ENCODE assay signal across 27 mouse cellular contexts in genomic region chr6:88830112-88830702, GRCm38 (mm10). TPM values are rescaled to one million over a fixed set of nuclear protein-coding genes. Genes with fewer than 3 reads are reported as not detected.
DNase-seq lines count a peak whose midpoint lies in the region; ATAC-seq and TF ChIP-seq lines count a peak whose summit lies in the region.
"Had no signal": no experiment of that assay in that cellular context is flagged by ENCODE, and none has a peak within 500 bp of the region (broad histone marks: within the 10 kb centered on the region; RNA-seq: fewer than 3 reads in every experiment).

No protein-coding gene starts in this region.

- no peaks in the 10 kb centered on the region for H3K36me3 ChIP-seq in kidney, adult 2 months (ENCODE audit: control insufficient read depth, insufficient read depth, low read length)
- no peaks in the 10 kb centered on the region for H3K36me3 ChIP-seq in heart, embryonic 11.5 days (ENCODE audit: control insufficient read depth, insufficient read depth, low read length)
- H3K36me3 ChIP-seq: embryonic facial prominence, embryonic 12.5 days; hindbrain, embryonic 10.5 days; intestine, embryonic 15.5 days had no signal

- ATAC-seq in heart, embryonic 11.5 days (replicated peaks; ENCODE audit: insufficient number of reproducible peaks, low FRiP score, low TSS enrichment): no peak
- ATAC-seq: activated CD4-positive, CD25-positive, alpha-beta regulatory T cell, adult 4 months; forebrain, embryonic 14.5 days; forebrain, postnatal 0 days; hindbrain, embryonic 16.5 days; intestine, embryonic 15.5 days had no signal

- no peak overlapping the region for H3K9ac ChIP-seq in heart, embryonic 11.5 days (ENCODE audit: low read depth, low read length)
- H3K9ac ChIP-seq: embryonic facial prominence, embryonic 12.5 days; embryonic facial prominence, embryonic 15.5 days; forebrain, postnatal 0 days; hindbrain, embryonic 13.5 days; intestine, embryonic 15.5 days had no signal

- 69% methylated on average over 6 of the region's 6 CpGs for WGBS in kidney, adult 2 months
- 81% methylated on average over 6 of the region's 6 CpGs for WGBS in heart, embryonic 11.5 days (ENCODE audit: insufficient replicate concordance)

- DNase-seq in heart, adult 11 months: peak; percentile 91
- DNase-seq in heart, postnatal 25 days (ENCODE audit: low spot score): no peak
- DNase-seq in kidney, postnatal 25 days: peak; percentile 45 to 55
- no peak for DNase-seq in kidney, adult 2 months
- peak; percentile 49 for DNase-seq in A20 (ENCODE audit: low read depth, low spot score)
- peak; percentile 34 for DNase-seq in Muller cell, postnatal 12 days (ENCODE audit: inconsistent ontology term)
- DNase-seq in spleen, postnatal 4 days (ENCODE audit: low spot score in 2 of 2): no peak
- DNase-seq: adrenal gland, adult 8-10 months; adrenal gland, postnatal 25 days; B cell, adult 2 months; cerebellum, adult 2 months; cerebellum, adult 9-11 months; forebrain, postnatal 0 days; gastrocnemius, postnatal 14 days; heart, adult 2 months; heart, postnatal 36 days had no signal

- no peaks in the 10 kb centered on the region for H3K27me3 ChIP-seq in kidney, adult 2 months (replicated peaks; ENCODE audit: control insufficient read depth, insufficient read depth, low read length)
- 0 out of 2 replicates have a peak, but pooled peaks cover 3% of the 10 kb centered on the region for H3K27me3 ChIP-seq in heart, embryonic 11.5 days (ENCODE audit: control insufficient read depth, insufficient read depth, low read length)
- H3K27me3 ChIP-seq: embryonic facial prominence, embryonic 12.5 days; embryonic facial prominence, embryonic 15.5 days; hindbrain, embryonic 13.5 days; intestine, embryonic 15.5 days had no signal

- H3K27ac ChIP-seq in kidney, adult 2 months (ENCODE audit: insufficient read depth, low read depth, low read length): no peak overlapping the region
- no peak overlapping the region for H3K27ac ChIP-seq in heart, embryonic 11.5 days (ENCODE audit: low read depth, low read length)
- H3K27ac ChIP-seq: embryonic facial prominence, embryonic 12.5 days; embryonic facial prominence, embryonic 15.5 days; heart, adult 2 months; heart, embryonic 10.5 days; hindbrain, embryonic 10.5 days; hindbrain, embryonic 13.5 days; intestine, embryonic 15.5 days had no signal

- H3K4me3 ChIP-seq in kidney, adult 2 months (ENCODE audit: insufficient read depth, low read depth, low read length): no peak overlapping the region
- H3K4me3 ChIP-seq in heart, embryonic 11.5 days (ENCODE audit: low read depth, low read length): no peak overlapping the region
- H3K4me3 ChIP-seq: embryonic facial prominence, embryonic 12.5 days; embryonic facial prominence, embryonic 15.5 days; heart, adult 2 months; heart, embryonic 10.5 days; hindbrain, embryonic 10.5 days; hindbrain, embryonic 13.5 days; intestine, embryonic 15.5 days had no signal

- intact Hi-C loops in heart, postnatal 25 days (cut with DNase I): loop anchor here (1.0 to 5.0 kb wide), 2 partner anchors 16 to 268 kb away; no protein-coding TSS in a partner anchor

- no peak for TF ChIP-seq CTCF in kidney, adult 2 months (conservative IDR thresholded peaks at IDR 0.05; ENCODE audit: insufficient read depth, insufficient read length, low read depth, low read length)

- H3K4me1 ChIP-seq in kidney, adult 2 months (ENCODE audit: control insufficient read depth, insufficient read depth, low read length): 0 out of 2 replicates have a peak, but pooled peaks cover 4% of the 10 kb centered on the region
- peaks cover 14% of the 10 kb centered on the region for H3K4me1 ChIP-seq in heart, embryonic 11.5 days (ENCODE audit: control insufficient read depth, insufficient read depth, low read length)

- no peaks in the 10 kb centered on the region for H3K9me3 ChIP-seq in heart, embryonic 11.5 days (replicated peaks; ENCODE audit: control insufficient read depth, low read length)
- H3K9me3 ChIP-seq: embryonic facial prominence, embryonic 12.5 days; embryonic facial prominence, embryonic 15.5 days; heart, embryonic 10.5 days; hindbrain, embryonic 10.5 days; hindbrain, embryonic 13.5 days; intestine, embryonic 15.5 days had no signal

- no peak overlapping the region for H3K4me2 ChIP-seq in heart, embryonic 11.5 days
- H3K4me2 ChIP-seq: embryonic facial prominence, embryonic 12.5 days; embryonic facial prominence, embryonic 15.5 days; hindbrain, embryonic 13.5 days; intestine, embryonic 15.5 days had no signal

- TF ChIP-seq POLR2A in kidney, adult 2 months (IDR thresholded peaks at IDR 0.05; ENCODE audit: low read depth, low read length): no peak

RNA-seq across cellular contexts. Expression of gene Abtb1, which starts 11.6 kb away (rescaled TPM):
- 10 to 100 TPM; 21.9 to 23.3 TPM for total RNA-seq in heart, postnatal 25 days (2021)
- polyA plus RNA-seq in kidney, adult 2 months (2012; rRNA removed): 52.8 and 67.8 TPM in 2 replicates
- polyA plus RNA-seq in heart, embryonic 11.5 days (2014; fragmentation: Nextera tagmentation; extraction: Ambion mirVana): 16.0 and 18.2 TPM in 2 replicates

RNA-seq across cellular contexts. Expression of gene Podxl2, which starts 44.6 kb away (rescaled TPM):
- total RNA-seq in heart, postnatal 25 days (2021): 10 to 100 TPM; 16.5 to 16.8 TPM
- polyA plus RNA-seq in kidney, adult 2 months (2012; rRNA removed): 12.5 and 15.7 TPM in 2 replicates
- polyA plus RNA-seq in heart, embryonic 11.5 days (2014; fragmentation: Nextera tagmentation; extraction: Ambion mirVana): 26.4 and 27.2 TPM in 2 replicates
- total RNA-seq: MEL had no signal
- polyA plus RNA-seq: activated CD4-positive, CD25-positive, alpha-beta regulatory T cell, adult 4 months had no signal

Comparison
In these comparisons a context has a peak if more than half of its experiments do, and no peak if none do; other contexts are left out.
1. DNase-seq: peak in heart, adult 11 months (single experiment), kidney, postnatal 25 days (2 of 2), A20 (single experiment) and Muller cell, postnatal 12 days (single experiment); none in heart, postnatal 25 days (single experiment), kidney, adult 2 months (single experiment) and spleen, postnatal 4 days (0 of 2).